Mouse (Mus musculus): ENCODE measurements at regions not wholly inside any gene's neighbourhood (a gene's known extent, or its start where the extent isn't known, plus 50 kb on each side); places are given as distances from the start of the nearest gene placed in this dataset.

GRCm38 (mm10) chr10:7267106-7267505, 55.1 kb upstream of the Cnksr3 start:
- no peak for DNase-seq

GRCm38 (mm10) chr10:7265412-7265811, 53.4 kb upstream of the Cnksr3 start:
- DNase-seq = no peak

GRCm38 (mm10) chr10:7264721-7265120, 52.7 kb upstream of the Cnksr3 start:
- no peak for DNase-seq

Data from liver (tissue).